Mouse (Mus musculus) small intestine, adult 2 months (tissue): ENCODE data around the gene Rs1.

Source experiments
- CTCF ChIP-seq: fragments of 200-500 bp; IDR thresholded peaks from 2 replicates; pipeline ENCODE4 v1.5.1; 2012; ENCODE audit warnings: low read depth, mild to moderate bottlenecking, control low read depth, inconsistent platforms, low read length, moderate library complexity, mixed read lengths; ENCODE audit not compliant: insufficient replicate concordance, insufficient read length; ENCODE audit errors: extremely low read depth
- POLR2A ChIP-seq: fragments of 200-500 bp; IDR thresholded peaks from 2 replicates; pipeline ENCODE4 v1.6.1; 2012; ENCODE audit warnings: low read depth, mild to moderate bottlenecking, control low read depth, inconsistent platforms, low read length, moderate library complexity

GRCm38 (mm10) chrX:160735650-160736049 lies 32.2 kb upstream of the Rs1 start, which contains the start of gene Ppef1:
- TF ChIP-seq POLR2A: no peak
- TF ChIP-seq CTCF: no peak
